Mouse (Mus musculus) thymus, postnatal 14 days (tissue): ENCODE data around the gene Camta1.
"Not testable (repeated sequence)": the region's sequence is repeated elsewhere in the genome, so short reads cannot be mapped to it uniquely, and the experiment has no call there.

Experiments
- DNase-seq: peaks from one replicate; pipeline ENCODE4 v3.0.0; 2021

Gene Camta1

GRCm38 (mm10) chr4:151027001-151027400 is 834.7 kb downstream of the Camta1 start:
- DNase-seq: peak; percentile 34

GRCm38 (mm10) chr4:151024152-151024551 is 837.5 kb downstream of the Camta1 start:
- no peak for DNase-seq

- DNase-seq: not testable (repeated sequence)
These were observed 844.3 kb downstream of the Camta1 start for GRCm38 (mm10) chr4:151017356-151017755.

- no peak for DNase-seq
These were observed 845.7 kb downstream of the Camta1 start for GRCm38 (mm10) chr4:151015946-151016345.

GRCm38 (mm10) chr4:151010316-151010715 is 851.4 kb downstream of the Camta1 start:
- DNase-seq: no peak

GRCm38 (mm10) chr4:151006945-151007344 is 854.7 kb downstream of the Camta1 start:
- DNase-seq: peak; percentile 70

GRCm38 (mm10) chr4:151005656-151006318 is 855.9 kb downstream of the Camta1 start:
- DNase-seq: peak; percentile 46

GRCm38 (mm10) chr4:151001397-151001796 is 860.3 kb downstream of the Camta1 start:
- DNase-seq: no peak

- DNase-seq: no peak
These were observed 863.0 kb downstream of the Camta1 start for GRCm38 (mm10) chr4:150998626-150999025.

GRCm38 (mm10) chr4:150996797-150997196 is 864.9 kb downstream of the Camta1 start, which contains the start of gene Uts2:
Gene Uts2, plus strand, starts transcription at chr4:150997097.
- DNase-seq: no peak

- peak; percentile 37 for DNase-seq
These were observed 871.5 kb downstream of the Camta1 start for GRCm38 (mm10) chr4:150990148-150990547.

GRCm38 (mm10) chr4:150980153-150980552 is 881.5 kb downstream of the Camta1 start:
- no peak for DNase-seq

GRCm38 (mm10) chr4:150979455-150979854 is 882.2 kb downstream of the Camta1 start:
- no peak for DNase-seq

- no peak for DNase-seq
These were observed 883.3 kb downstream of the Camta1 start for GRCm38 (mm10) chr4:150978156-150978910.

- no peak for DNase-seq
These were observed 886.5 kb downstream of the Camta1 start for GRCm38 (mm10) chr4:150975145-150975544.

GRCm38 (mm10) chr4:150973264-150973663 is 888.4 kb downstream of the Camta1 start:
- no peak for DNase-seq

- no peak for DNase-seq
These were observed 892.7 kb downstream of the Camta1 start for GRCm38 (mm10) chr4:150968956-150969355.

GRCm38 (mm10) chr4:150966556-150966955 is 895.1 kb downstream of the Camta1 start:
- peak; percentile 72 for DNase-seq

- DNase-seq: no peak
These were observed 896.1 kb downstream of the Camta1 start for GRCm38 (mm10) chr4:150965555-150965951.

GRCm38 (mm10) chr4:150964635-150965554 is 896.8 kb downstream of the Camta1 start:
- peak; percentile 94 for DNase-seq

GRCm38 (mm10) chr4:150963711-150964110 is 898.0 kb downstream of the Camta1 start:
- no peak for DNase-seq

GRCm38 (mm10) chr4:150962231-150962630 is 899.4 kb downstream of the Camta1 start:
- no peak for DNase-seq

- DNase-seq: no peak
These were observed 903.1 kb downstream of the Camta1 start for GRCm38 (mm10) chr4:150958536-150958935.
